Mouse (Mus musculus): ENCODE data around the gene Gm45234. TPM values are rescaled to one million over a fixed set of nuclear protein-coding genes. Genes with fewer than 3 reads are reported as not detected.

Gm45234 gene
- polyA plus RNA-seq, 1 experiment: not detected

DNA sequence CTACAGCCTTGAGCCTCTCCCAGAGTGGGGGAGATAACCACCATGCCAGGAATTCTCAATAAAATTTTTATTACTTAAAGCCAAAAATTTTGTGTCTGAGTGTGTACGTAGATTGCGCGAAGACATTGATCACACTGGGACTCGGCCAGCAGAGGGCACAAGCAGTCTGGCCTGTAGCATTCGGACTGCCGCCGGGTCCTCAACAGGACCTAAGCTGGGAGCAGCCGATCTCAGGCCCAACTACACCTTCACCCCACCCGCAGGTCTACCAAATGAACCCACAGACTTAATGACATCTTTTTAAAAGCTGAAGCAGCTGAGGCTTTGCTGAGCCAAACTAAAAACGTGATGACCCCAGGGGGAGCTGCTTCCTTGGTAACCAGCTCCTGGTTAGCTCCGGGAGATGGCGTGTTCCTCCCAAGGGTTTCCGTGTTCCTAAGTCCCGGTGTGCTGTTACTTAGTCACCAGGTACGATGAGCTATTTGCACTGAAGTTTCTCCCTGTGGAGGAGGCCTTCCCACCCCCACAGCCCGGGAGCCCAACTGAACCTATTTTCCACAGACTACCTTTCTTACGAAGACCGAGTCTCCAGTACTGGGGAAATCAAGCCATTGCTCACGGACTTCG, 38.8 kb downstream of the Gm45234 start:
- H3K4me3 ChIP-seq (ENCODE audit: low read depth, low read length): peak overlapping the region; percentile 72
- H3K9me3 ChIP-seq (replicated peaks; ENCODE audit: control insufficient read depth, insufficient read depth, low read length, poor library complexity, severe bottlenecking): no peaks in the 10 kb centered on the region
- H3K27me3 ChIP-seq (ENCODE audit: control insufficient read depth, insufficient read depth, low read length, poor library complexity, severe bottlenecking): no peaks in the 10 kb centered on the region
- 0 out of 2 replicates have a peak, but pooled peaks have one; percentile 29 for TF ChIP-seq EP300 (IDR thresholded peaks at IDR 0.05; ENCODE audit: insufficient read depth, low read depth, low read length)
- peak; percentile 82 for TF ChIP-seq CTCF (IDR thresholded peaks at IDR 0.05; ENCODE audit: low read depth, low read length)
- no peak for TF ChIP-seq POLR2A (IDR thresholded peaks at IDR 0.05; ENCODE audit: insufficient read depth, low read length)
- peak overlapping the region; percentile 24 for H3K27ac ChIP-seq (ENCODE audit: insufficient read depth, low read length)
- H3K36me3 ChIP-seq (ENCODE audit: control insufficient read depth, insufficient read depth, low read length, poor library complexity, severe bottlenecking): peaks cover 27% of the 10 kb centered on the region
- H3K4me1 ChIP-seq (ENCODE audit: control insufficient read depth, insufficient read depth, low read length): no peaks in the 10 kb centered on the region
- H3K9ac ChIP-seq (ENCODE audit: low read depth, poor library complexity, severe bottlenecking): no peak overlapping the region; the same call in 1 of the 2 replicates

DNA sequence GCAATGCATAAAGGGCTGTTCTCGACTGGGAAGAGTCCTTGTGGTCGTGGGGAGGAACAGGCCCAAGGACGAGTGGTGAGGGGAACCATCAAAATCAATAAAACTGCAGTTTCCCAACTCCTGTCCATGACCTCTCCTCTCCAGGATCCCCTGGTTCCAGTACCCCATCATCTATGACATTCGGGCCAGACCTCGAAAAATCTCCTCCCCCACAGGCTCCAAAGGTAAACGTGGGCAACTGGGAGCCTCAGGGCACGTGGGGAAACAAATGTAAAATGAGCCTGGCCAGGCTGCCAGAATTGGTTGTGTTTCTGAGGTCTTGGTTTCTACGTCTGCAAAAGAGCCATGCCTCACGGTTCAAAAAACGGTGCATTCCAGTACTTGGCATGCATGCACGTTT, 42.9 kb downstream of the Gm45234 start:
- Histone ChIP-seq H3K27ac (ENCODE audit: insufficient read depth, low read length) (0 out of 2 replicates have a peak overlapping the region, but pooled peaks have one; percentile 3), H3K4me1 (ENCODE audit: control insufficient read depth, insufficient read depth, low read length) (no peaks in the 10 kb centered on the region), H3K9me3 (replicated peaks; ENCODE audit: control insufficient read depth, insufficient read depth, low read length, poor library complexity, severe bottlenecking) (no peaks in the 10 kb centered on the region), H3K9ac (ENCODE audit: low read depth, poor library complexity, severe bottlenecking) (peak overlapping the region; percentile 91), H3K4me3 (ENCODE audit: low read depth, low read length) (peak overlapping the region; percentile 81), H3K36me3 (ENCODE audit: control insufficient read depth, insufficient read depth, low read length, poor library complexity, severe bottlenecking) (peaks cover 40% of the 10 kb centered on the region), H3K27me3 (ENCODE audit: control insufficient read depth, insufficient read depth, low read length, poor library complexity, severe bottlenecking) (no peaks in the 10 kb centered on the region)
- no peak for TF ChIP-seq CTCF (IDR thresholded peaks at IDR 0.05; ENCODE audit: low read depth, low read length)
- no peak for TF ChIP-seq POLR2A (IDR thresholded peaks at IDR 0.05; ENCODE audit: insufficient read depth, low read length)
- TF ChIP-seq EP300 (IDR thresholded peaks at IDR 0.05; ENCODE audit: insufficient read depth, low read depth, low read length): no peak

DNA sequence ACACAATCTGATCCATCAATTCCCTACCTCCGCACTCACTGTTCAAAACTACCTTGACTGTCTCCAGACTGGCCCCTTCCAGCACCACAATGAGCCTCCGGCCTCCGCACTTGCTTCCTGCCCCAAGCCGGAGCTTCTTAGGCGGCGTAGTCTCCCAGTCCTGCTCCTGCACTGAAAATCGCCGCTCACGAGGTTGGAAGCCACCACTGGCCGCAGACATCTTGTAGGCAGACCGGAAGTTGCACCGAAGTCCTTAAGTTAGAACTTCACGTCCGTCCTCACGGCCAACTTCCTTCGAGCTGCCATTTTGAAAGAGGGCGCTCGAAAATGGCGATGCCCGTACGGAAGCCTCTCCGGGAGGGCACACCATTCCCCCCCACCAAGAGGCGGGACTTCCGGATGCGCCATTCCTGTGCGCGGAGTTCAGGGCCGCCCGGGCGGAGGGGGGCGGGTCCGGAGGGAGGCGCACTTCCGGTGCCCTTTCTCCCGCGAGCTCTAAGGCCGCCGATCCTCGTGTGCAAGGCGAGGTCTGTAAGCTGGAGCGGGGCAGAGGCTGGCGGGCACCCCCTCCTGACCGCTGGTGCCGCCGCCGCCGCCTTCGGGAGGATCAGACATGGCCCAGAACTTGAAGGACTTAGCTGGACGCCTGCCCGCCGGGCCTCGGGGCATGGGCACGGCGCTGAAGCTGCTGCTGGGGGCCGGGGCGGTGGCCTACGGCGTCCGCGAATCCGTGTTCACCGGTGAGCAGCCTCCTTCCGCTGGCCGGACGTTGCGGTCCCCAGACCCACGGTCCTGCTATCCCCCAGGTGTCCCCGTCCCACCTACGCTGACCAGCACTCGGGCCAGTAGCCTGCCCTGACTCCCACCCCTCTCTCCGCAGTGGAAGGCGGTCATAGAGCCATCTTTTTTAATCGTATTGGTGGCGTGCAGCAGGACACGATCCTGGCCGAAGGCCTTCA, 43.7 kb downstream of the Gm45234 start, which contains the start of the genes Emg1 and Phb2:
Gene Emg1 (minus strand): TSS at position 355 of the 959 bp plus-strand sequence.
Gene Phb2 (plus strand): TSS at position 513 of the 959 bp plus-strand sequence.
- Histone ChIP-seq H3K27me3 (ENCODE audit: control insufficient read depth, insufficient read depth, low read length, poor library complexity, severe bottlenecking) (no peaks in the 10 kb centered on the region), H3K36me3 (ENCODE audit: control insufficient read depth, insufficient read depth, low read length, poor library complexity, severe bottlenecking) (peaks cover 49% of the 10 kb centered on the region), H3K4me3 (ENCODE audit: low read depth, low read length) (peak within 1 kb of the TSS; percentile 81), H3K9me3 (replicated peaks; ENCODE audit: control insufficient read depth, insufficient read depth, low read length, poor library complexity, severe bottlenecking) (no peaks in the 10 kb centered on the region), H3K9ac (ENCODE audit: low read depth, poor library complexity, severe bottlenecking) (peak within 1 kb of the TSS; percentile 91), H3K27ac (ENCODE audit: insufficient read depth, low read length) (peak within 1 kb of the TSS; percentile 52), H3K4me1 (ENCODE audit: control insufficient read depth, insufficient read depth, low read length) (no peaks in the 10 kb centered on the region)
- no peak for TF ChIP-seq CTCF (IDR thresholded peaks at IDR 0.05; ENCODE audit: low read depth, low read length)
- TF ChIP-seq POLR2A (IDR thresholded peaks at IDR 0.05; ENCODE audit: insufficient read depth, low read length): no peak
- TF ChIP-seq EP300 (IDR thresholded peaks at IDR 0.05; ENCODE audit: insufficient read depth, low read depth, low read length): no peak

DNA sequence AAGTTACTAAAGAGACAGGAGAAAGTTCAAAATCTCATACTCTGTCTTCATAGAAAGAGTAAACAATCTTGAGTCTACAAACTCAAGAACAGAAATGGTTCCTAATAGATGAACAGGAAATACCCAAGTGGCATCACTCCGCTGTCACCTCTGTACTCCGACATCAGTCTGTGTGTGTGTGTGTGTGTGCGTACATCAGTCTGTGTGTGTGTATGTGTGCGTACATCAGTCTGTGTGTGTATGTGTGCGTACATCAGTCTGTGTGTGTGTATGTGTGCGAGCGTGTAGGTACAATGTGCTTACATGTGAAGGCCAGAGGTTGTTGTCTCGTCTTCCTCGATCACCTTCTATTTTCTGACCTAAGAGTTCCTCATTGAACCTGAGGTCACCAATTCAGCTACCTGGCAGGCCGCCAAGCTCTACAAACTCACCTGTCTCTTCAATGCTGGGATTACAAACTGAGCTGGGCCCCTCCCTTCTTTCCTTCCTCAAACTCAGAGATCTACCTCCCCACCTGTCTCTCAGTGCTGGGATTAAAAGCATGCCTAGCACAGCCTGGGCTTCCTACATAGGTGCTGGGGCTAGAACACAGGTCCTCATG, 47.4 kb downstream of the Gm45234 start:
- peaks cover 52% of the 10 kb centered on the region for H3K36me3 ChIP-seq (ENCODE audit: control insufficient read depth, insufficient read depth, low read length, poor library complexity, severe bottlenecking)
- H3K27ac ChIP-seq (ENCODE audit: insufficient read depth, low read length): no peak overlapping the region
- no peak overlapping the region for H3K9ac ChIP-seq (ENCODE audit: low read depth, poor library complexity, severe bottlenecking)
- H3K4me3 ChIP-seq (ENCODE audit: low read depth, low read length): no peak overlapping the region
- TF ChIP-seq CTCF (IDR thresholded peaks at IDR 0.05; ENCODE audit: low read depth, low read length) (no peak), POLR2A (IDR thresholded peaks at IDR 0.05; ENCODE audit: insufficient read depth, low read length) (no peak), EP300 (IDR thresholded peaks at IDR 0.05; ENCODE audit: insufficient read depth, low read depth, low read length) (no peak)
- H3K27me3 ChIP-seq (ENCODE audit: control insufficient read depth, insufficient read depth, low read length, poor library complexity, severe bottlenecking): no peaks in the 10 kb centered on the region
- H3K9me3 ChIP-seq (replicated peaks; ENCODE audit: control insufficient read depth, insufficient read depth, low read length, poor library complexity, severe bottlenecking): no peaks in the 10 kb centered on the region
- no peaks in the 10 kb centered on the region for H3K4me1 ChIP-seq (ENCODE audit: control insufficient read depth, insufficient read depth, low read length)

DNA sequence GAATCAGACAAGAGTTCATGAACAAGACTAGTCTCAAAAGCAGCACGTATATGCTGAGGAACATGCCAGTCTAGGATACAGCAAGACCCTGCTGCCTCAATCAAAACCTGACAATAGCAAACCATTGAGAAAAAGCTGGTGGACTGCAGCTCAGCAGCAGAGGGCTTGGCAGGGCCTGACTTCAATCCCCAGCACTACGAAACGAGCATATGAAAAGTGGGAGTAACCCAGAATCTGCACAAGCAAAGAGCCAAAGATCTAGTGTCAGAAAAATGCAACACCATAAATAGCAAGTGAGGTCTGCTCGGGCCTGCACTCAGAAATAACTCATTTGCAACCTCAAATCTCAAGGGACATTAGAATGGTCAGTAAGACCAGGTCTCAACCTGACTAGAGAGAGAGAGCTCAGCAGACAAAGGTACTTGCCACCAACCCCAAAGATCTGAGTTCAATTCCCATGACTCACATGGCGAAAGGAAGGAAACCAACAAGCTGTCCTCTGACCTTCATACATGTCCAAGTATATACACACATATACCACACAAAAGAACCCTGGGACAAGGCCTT, 49.7 kb downstream of the Gm45234 start:
- Histone ChIP-seq H3K36me3 (ENCODE audit: control insufficient read depth, insufficient read depth, low read length, poor library complexity, severe bottlenecking) (peaks cover 59% of the 10 kb centered on the region), H3K4me1 (ENCODE audit: control insufficient read depth, insufficient read depth, low read length) (no peaks in the 10 kb centered on the region), H3K4me3 (ENCODE audit: low read depth, low read length) (no peak overlapping the region), H3K9me3 (replicated peaks; ENCODE audit: control insufficient read depth, insufficient read depth, low read length, poor library complexity, severe bottlenecking) (no peaks in the 10 kb centered on the region), H3K9ac (ENCODE audit: low read depth, poor library complexity, severe bottlenecking) (no peak overlapping the region), H3K27me3 (ENCODE audit: control insufficient read depth, insufficient read depth, low read length, poor library complexity, severe bottlenecking) (no peaks in the 10 kb centered on the region), H3K27ac (ENCODE audit: insufficient read depth, low read length) (no peak overlapping the region)
- TF ChIP-seq EP300 (IDR thresholded peaks at IDR 0.05; ENCODE audit: insufficient read depth, low read depth, low read length): no peak
- TF ChIP-seq POLR2A (IDR thresholded peaks at IDR 0.05; ENCODE audit: insufficient read depth, low read length): no peak
- TF ChIP-seq CTCF (IDR thresholded peaks at IDR 0.05; ENCODE audit: low read depth, low read length): no peak
